10 mouse cellular contexts compared by ENCODE assay signal in the genomic region with DNA sequence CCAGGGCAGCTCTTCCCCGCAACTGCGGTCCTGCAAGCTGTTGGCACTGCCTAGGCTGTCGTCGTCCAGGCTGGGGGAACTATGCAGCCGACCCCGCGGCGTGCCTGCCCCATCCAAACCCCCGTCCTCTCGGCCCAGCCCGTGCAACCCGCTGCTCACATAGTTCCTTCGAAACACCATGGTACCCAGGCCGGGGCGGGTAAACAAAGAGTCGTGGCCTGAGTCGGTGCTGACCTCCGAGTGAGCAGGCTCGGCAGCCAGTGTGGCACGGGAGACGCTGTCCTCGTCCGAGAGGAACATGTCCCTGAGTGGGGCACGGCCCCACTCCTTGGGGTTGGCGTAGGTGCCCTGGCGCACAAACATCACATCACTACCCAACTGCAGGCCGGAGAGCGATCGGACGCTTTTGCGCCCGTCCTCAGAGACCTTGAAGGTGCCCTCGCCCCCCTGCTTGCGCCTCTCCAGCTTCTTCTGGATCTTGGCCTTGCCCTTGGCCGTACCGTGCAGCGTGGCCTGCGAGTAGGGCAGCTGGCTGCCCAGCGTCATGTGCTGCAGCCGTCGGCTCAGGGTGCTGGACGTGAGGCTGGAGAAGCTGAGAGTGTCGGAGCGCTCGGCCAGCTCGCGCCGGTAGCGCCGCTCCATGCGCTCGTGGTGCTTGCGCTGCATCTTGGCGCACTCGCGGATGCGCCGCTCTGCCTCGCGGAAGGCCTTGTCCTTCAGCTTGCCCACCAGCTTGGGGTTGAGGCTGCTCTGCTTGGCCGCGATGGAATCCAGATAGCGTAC. TPM values are rescaled to one million over a fixed set of nuclear protein-coding genes. Genes with fewer than 3 reads are reported as not detected.
A peak's percentile ranks its signal among the peaks of the same experiment; 100 is the strongest.
DNase-seq lines count a peak whose midpoint lies in the region; TF ChIP-seq lines count a peak whose summit lies in the region.
"Had no signal": no experiment of that assay in that cellular context is flagged by ENCODE, and none has a peak within 500 bp of the region (broad histone marks: within the 10 kb centered on the region; RNA-seq: fewer than 3 reads in every experiment).

No protein-coding gene starts in this region.

- H3K4me1 ChIP-seq in limb, embryonic 10.5 days, result peaks cover 36% of the 10 kb centered on the region
- peaks cover 25% of the 10 kb centered on the region for H3K4me1 ChIP-seq in olfactory bulb, adult 2 months (ENCODE audit: control insufficient read depth, insufficient read depth, low read length)

- peak overlapping the region; percentile 6 for H3K4me3 ChIP-seq in limb, embryonic 10.5 days
- peak overlapping the region; percentile 10; the same call in 1 of the 2 replicates for H3K4me3 ChIP-seq in olfactory bulb, adult 2 months (ENCODE audit: insufficient read depth, low read depth, low read length)

- 5% methylated on average over 63 of the region's 63 CpGs for WGBS in limb, embryonic 10.5 days
- WGBS in olfactory bulb, adult 2 months, result 15% methylated on average over 63 of the region's 63 CpGs

- intact Hi-C loops in left cerebral cortex, postnatal 4 days (cut with DNase I), result no loop called here

- DNase-seq in embryo, embryonic 10 days (ENCODE audit: low spot score), result peak; percentile 44
- no peak for DNase-seq in embryo, embryonic 10.5 days (ENCODE audit: low spot score)
- peak; percentile 41 for DNase-seq in ovary, postnatal 36 days (ENCODE audit: low spot score)
- no peak for DNase-seq in ovary, postnatal 10 days (ENCODE audit: low spot score)
- DNase-seq in limb, embryonic 10.5 days (ENCODE audit: low spot score), result peak; percentile 54
- no peak for DNase-seq in cerebellum, postnatal 36 days
- DNase-seq in left cerebral cortex, postnatal 4 days, result no peak
- DNase-seq: kidney, adult 18-20 months had no signal

- no peaks in the 10 kb centered on the region for H3K9me3 ChIP-seq in limb, embryonic 10.5 days (replicated peaks)

- TF ChIP-seq CTCF in olfactory bulb, adult 2 months (IDR thresholded peaks at IDR 0.05; ENCODE audit: insufficient read depth, low read depth, low read length), result no peak

- H3K36me3 ChIP-seq in limb, embryonic 10.5 days, result no peaks in the 10 kb centered on the region

- H3K27ac ChIP-seq in limb, embryonic 10.5 days, result no peak overlapping the region
- H3K27ac ChIP-seq in olfactory bulb, adult 2 months (ENCODE audit: insufficient read depth, low read depth, low read length), result no peak overlapping the region

- peaks cover 100% of the 10 kb centered on the region for H3K27me3 ChIP-seq in limb, embryonic 10.5 days (ENCODE audit: low read depth, poor library complexity, severe bottlenecking)

- no peak for TF ChIP-seq POLR2A in olfactory bulb, adult 2 months (IDR thresholded peaks at IDR 0.05; ENCODE audit: insufficient read depth, low read depth, low read length)

RNA-seq across cellular contexts. Expression of gene Ush1g, which starts 3.4 kb away (rescaled TPM):
- polyA plus RNA-seq in limb, embryonic 10.5 days (2016; fragmentation: Nextera tagmentation; extraction: Ambion mirVana), result not detected in 2 replicates
- not detected in 2 replicates for polyA plus RNA-seq in olfactory bulb, adult 2 months (2012; ENCODE audit: insufficient read depth, insufficient read length, low replicate concordance, missing spikeins)
- under 1 TPM in 1 of 2 experiments, not detected in 1; 0.24 TPM for total RNA-seq in left cerebral cortex, postnatal 4 days (2021)
- polyA plus RNA-seq: lung, embryonic 16.5 days had no signal

RNA-seq across cellular contexts. Expression of gene Otop2, which starts 11.5 kb away (rescaled TPM):
- polyA plus RNA-seq in limb, embryonic 10.5 days (2016; fragmentation: Nextera tagmentation; extraction: Ambion mirVana), result not detected in 2 replicates
- not detected in 2 replicates for polyA plus RNA-seq in olfactory bulb, adult 2 months (2012; ENCODE audit: insufficient read depth, insufficient read length, low replicate concordance, missing spikeins)
- not detected for total RNA-seq in left cerebral cortex, postnatal 4 days (2021)
- polyA plus RNA-seq: lung, embryonic 16.5 days had no signal

RNA-seq across cellular contexts. Expression of gene Otop3, which starts 16.1 kb away (rescaled TPM):
- polyA plus RNA-seq in limb, embryonic 10.5 days (2016; fragmentation: Nextera tagmentation; extraction: Ambion mirVana), result not detected in 2 replicates
- not detected in 2 replicates for polyA plus RNA-seq in olfactory bulb, adult 2 months (2012; ENCODE audit: insufficient read depth, insufficient read length, low replicate concordance, missing spikeins)
- under 1 TPM in 1 of 2 experiments, not detected in 1; 0.42 TPM for total RNA-seq in left cerebral cortex, postnatal 4 days (2021)
- polyA plus RNA-seq: lung, embryonic 16.5 days had no signal

RNA-seq across cellular contexts. Expression of gene Fads6, which starts 21.0 kb away (rescaled TPM):
- 0.06 and 0.13 TPM in 2 replicates for polyA plus RNA-seq in limb, embryonic 10.5 days (2016; fragmentation: Nextera tagmentation; extraction: Ambion mirVana)
- not detected in 2 replicates for polyA plus RNA-seq in olfactory bulb, adult 2 months (2012; ENCODE audit: insufficient read depth, insufficient read length, low replicate concordance, missing spikeins)
- total RNA-seq in left cerebral cortex, postnatal 4 days (2021), result 1 to 10 TPM; 2.9 to 4.1 TPM

RNA-seq across cellular contexts. Expression of gene Fdxr, which starts 41.6 kb away (rescaled TPM):
- polyA plus RNA-seq in limb, embryonic 10.5 days (2016; fragmentation: Nextera tagmentation; extraction: Ambion mirVana), result 18.2 and 19.3 TPM in 2 replicates
- not detected in 2 replicates for polyA plus RNA-seq in olfactory bulb, adult 2 months (2012; ENCODE audit: insufficient read depth, insufficient read length, low replicate concordance, missing spikeins)
- 10 to 100 TPM; 24.4 to 25.8 TPM for total RNA-seq in left cerebral cortex, postnatal 4 days (2021)

Comparison
In these comparisons a context has a peak if more than half of its experiments do, and no peak if none do; other contexts are left out.
1. DNase-seq: peak in embryo, embryonic 10 days (single experiment), ovary, postnatal 36 days (single experiment) and limb, embryonic 10.5 days (single experiment); none in embryo, embryonic 10.5 days (single experiment), ovary, postnatal 10 days (single experiment), cerebellum, postnatal 36 days (0 of 2) and left cerebral cortex, postnatal 4 days (single experiment).